In genomic region chr4:109657021-109657850, GRCm38 (mm10) we compare ENCODE assay signal across 8 mouse cellular contexts. TPM values are rescaled to one million over a fixed set of nuclear protein-coding genes. Genes with fewer than 3 reads are reported as not detected.
A peak's percentile ranks its signal among the peaks of the same experiment; 100 is the strongest.
DNase-seq lines count a peak whose midpoint lies in the region; ATAC-seq lines count a peak whose summit lies in the region.

No protein-coding gene starts in this region.

- peak; percentile 78 for ATAC-seq in forebrain, embryonic 16.5 days
- peak; percentile 73 for ATAC-seq in hindbrain, embryonic 15.5 days (ENCODE audit: low FRiP score, low read depth)
- peak; percentile 67 for ATAC-seq in liver, embryonic 11.5 days (replicated peaks; ENCODE audit: low FRiP score)

- H3K27me3 ChIP-seq in forebrain, embryonic 16.5 days (replicated peaks; ENCODE audit: control insufficient read depth, insufficient read depth, low read length) = peaks cover 30% of the 10 kb centered on the region
- peaks cover 69% of the 10 kb centered on the region for H3K27me3 ChIP-seq in hindbrain, embryonic 15.5 days
- H3K27me3 ChIP-seq in liver, embryonic 11.5 days (replicated peaks; ENCODE audit: control insufficient read depth, insufficient read depth, low read length) = peaks cover 72% of the 10 kb centered on the region

- under 1% methylated on average over 52 of the region's 53 CpGs for WGBS in forebrain, embryonic 16.5 days
- under 1% methylated on average over 52 of the region's 53 CpGs for WGBS in hindbrain, embryonic 15.5 days
- whole genome bisulfite sequencing in liver, embryonic 11.5 days = under 1% methylated on average over 49 of the region's 53 CpGs

- H3K4me3 ChIP-seq in forebrain, embryonic 16.5 days (replicated peaks; ENCODE audit: low read length) = peak overlapping the region; percentile 45
- H3K4me3 ChIP-seq in hindbrain, embryonic 15.5 days = peak overlapping the region; percentile 22
- peak overlapping the region; percentile 38 for H3K4me3 ChIP-seq in liver, embryonic 11.5 days (ENCODE audit: low read depth, low read length)

- no peaks in the 10 kb centered on the region for H3K36me3 ChIP-seq in forebrain, embryonic 16.5 days (ENCODE audit: control insufficient read depth, insufficient read depth)
- H3K36me3 ChIP-seq in hindbrain, embryonic 15.5 days = no peaks in the 10 kb centered on the region
- no peaks in the 10 kb centered on the region for H3K36me3 ChIP-seq in liver, embryonic 11.5 days (ENCODE audit: control insufficient read depth, insufficient read depth, low read length)

- H3K9me3 ChIP-seq in forebrain, embryonic 16.5 days (ENCODE audit: control insufficient read depth, low read length) = no peaks in the 10 kb centered on the region
- no peaks in the 10 kb centered on the region for H3K9me3 ChIP-seq in hindbrain, embryonic 15.5 days
- no peaks in the 10 kb centered on the region for H3K9me3 ChIP-seq in liver, embryonic 11.5 days (ENCODE audit: control insufficient read depth, low read length)

- H3K9ac ChIP-seq in forebrain, embryonic 16.5 days (replicated peaks; ENCODE audit: low read depth, low read length) = peak overlapping the region; percentile 46
- H3K9ac ChIP-seq in hindbrain, embryonic 15.5 days = no peak overlapping the region
- no peak overlapping the region for H3K9ac ChIP-seq in liver, embryonic 11.5 days (ENCODE audit: low read depth, low read length)

- peaks cover 14% of the 10 kb centered on the region for H3K4me1 ChIP-seq in forebrain, embryonic 16.5 days (replicated peaks; ENCODE audit: control insufficient read depth, insufficient read depth, low read length)
- peaks cover 9% of the 10 kb centered on the region for H3K4me1 ChIP-seq in hindbrain, embryonic 15.5 days (replicated peaks)
- peaks cover 6% of the 10 kb centered on the region for H3K4me1 ChIP-seq in liver, embryonic 11.5 days (replicated peaks; ENCODE audit: control insufficient read depth, insufficient read depth, low read length)

- intact Hi-C loops in left cerebral cortex, postnatal 4 days (cut with DNase I) = no loop called here

- H3K27ac ChIP-seq in forebrain, embryonic 16.5 days (ENCODE audit: low read length) = no peak overlapping the region
- no peak overlapping the region for H3K27ac ChIP-seq in hindbrain, embryonic 15.5 days (replicated peaks)
- no peak overlapping the region for H3K27ac ChIP-seq in liver, embryonic 11.5 days (ENCODE audit: low read depth, low read length)

- DNase-seq in left cerebral cortex, postnatal 4 days = peak; percentile 29
- DNase-seq in left cerebral cortex, adult 11 months (ENCODE audit: low spot score) = no peak
- peak; percentile 56 to 66 for DNase-seq in cerebellum, adult 18-20 months
- DNase-seq in liver, embryonic 11.5 days (ENCODE audit: low spot score) = peak; percentile 56
- peak; percentile 39 for DNase-seq in naive thymus-derived CD4-positive, alpha-beta T cell, adult 2 months (ENCODE audit: low read depth)
- peak; percentile 64 for DNase-seq in testis, postnatal 14 days (ENCODE audit: low spot score)

- H3K4me2 ChIP-seq in forebrain, embryonic 16.5 days (ENCODE audit: low read length) = peak overlapping the region; percentile 88
- peak overlapping the region; percentile 46 for H3K4me2 ChIP-seq in hindbrain, embryonic 15.5 days
- peak overlapping the region; percentile 62 for H3K4me2 ChIP-seq in liver, embryonic 11.5 days

RNA-seq across cellular contexts. Expression of gene Cdkn2c, which starts 9.8 kb away (rescaled TPM):
- total RNA-seq in left cerebral cortex, postnatal 4 days (2021) = 10 to 100 TPM in 1 of 2 experiments, 1 to 10 TPM in 1; 8.1 to 10.4 TPM
- 8.0 and 11.9 TPM in 2 replicates for polyA plus RNA-seq in forebrain, embryonic 16.5 days (2015; fragmentation: Nextera tagmentation; extraction: Ambion mirVana)
- 3.9 and 4.7 TPM in 2 replicates for polyA plus RNA-seq in hindbrain, embryonic 15.5 days (2015; fragmentation: Nextera tagmentation; extraction: Ambion mirVana)
- polyA plus RNA-seq in liver, embryonic 11.5 days (2014; fragmentation: Nextera tagmentation; extraction: Ambion mirVana) = 6.8 and 7.3 TPM in 2 replicates

RNA-seq across cellular contexts. Expression of gene Faf1, which starts 19.2 kb away (rescaled TPM):
- 10 to 100 TPM; 43.6 TPM for total RNA-seq in left cerebral cortex, postnatal 4 days (2021)
- polyA plus RNA-seq in forebrain, embryonic 16.5 days (2015; fragmentation: Nextera tagmentation; extraction: Ambion mirVana) = 28.3 and 32.1 TPM in 2 replicates
- polyA plus RNA-seq in hindbrain, embryonic 15.5 days (2015; fragmentation: Nextera tagmentation; extraction: Ambion mirVana) = 30.2 and 31.8 TPM in 2 replicates
- 28.7 and 32.6 TPM in 2 replicates for polyA plus RNA-seq in liver, embryonic 11.5 days (2014; fragmentation: Nextera tagmentation; extraction: Ambion mirVana)
